Mouse (Mus musculus) liver, embryonic 13.5 days (tissue): ENCODE measurements around the gene Gm17334. TPM values are rescaled to one million over a fixed set of nuclear protein-coding genes. Genes with fewer than 3 reads are reported as not detected.

Source experiments
- ATAC-seq: fragments of 200-750 bp; cut with Nextera tagmentation; 2 replicates; pipeline ENCODE4 v1.8.0; 2017; ENCODE audit warnings: low read depth, mild to moderate bottlenecking, moderate number of reproducible peaks, moderate library complexity
- DNase-seq: peaks from one replicate; pipeline ENCODE4 v3.0.0; 2022
- H3K27ac ChIP-seq: fragments of 300-500 bp; sonication (generic); 2 replicates; pipeline ENCODE4 v1.5.1; 2015; ENCODE audit warnings: moderate library complexity, mild to moderate bottlenecking, inconsistent platforms
- H3K27me3 ChIP-seq: fragments of 300-500 bp; sonication (generic); 2 replicates; pipeline ENCODE4 v1.6.1; 2015; ENCODE audit warnings: mild to moderate bottlenecking, inconsistent platforms
- H3K36me3 ChIP-seq: fragments of 300-500 bp; sonication (generic); 2 replicates; pipeline ENCODE4 v1.6.1; 2015; ENCODE audit warnings: mild to moderate bottlenecking, inconsistent platforms
- H3K4me1 ChIP-seq: fragments of 300-500 bp; sonication (generic); replicated peaks from 2 replicates; pipeline ENCODE4 v1.6.1; 2015; ENCODE audit warnings: inconsistent platforms
- H3K4me2 ChIP-seq: fragments of 300-500 bp; sonication (generic); 2 replicates; pipeline ENCODE4 v1.6.1; 2015; ENCODE audit warnings: inconsistent platforms, mild to moderate bottlenecking, moderate library complexity
- H3K4me3 ChIP-seq: fragments of 300-500 bp; sonication (generic); replicated peaks from 2 replicates; pipeline ENCODE4 v1.5.1; 2015; ENCODE audit warnings: mild to moderate bottlenecking, inconsistent platforms
- H3K9ac ChIP-seq: fragments of 300-500 bp; sonication (generic); 2 replicates; pipeline ENCODE4 v1.6.1; 2015; ENCODE audit warnings: mild to moderate bottlenecking, inconsistent platforms
- H3K9me3 ChIP-seq: fragments of 300-500 bp; sonication (generic); replicated peaks from 2 replicates; pipeline ENCODE4 v1.6.1; 2016; ENCODE audit warnings: inconsistent platforms
- WGBS: fragments of 180-500 bp; shearing (Covaris S2); methylation state at CpG from one replicate; pipeline ENCODE4 v1.1.7; 2015; ENCODE audit not compliant: insufficient replicate concordance; 5-methylcytosine and 5-hydroxymethylcytosine counted together
- polyA plus RNA-seq: library from polyadenylated mRNA; unstranded; fragments of >200 nt; fragmentation: Nextera tagmentation; extraction: Ambion mirVana; gene quantifications from 2 replicates; pipeline ENCODE4 v1.2.1, GENCODE M21; 2015

Gm17334 gene
- not detected in 2 replicates for polyA plus RNA-seq

DNA sequence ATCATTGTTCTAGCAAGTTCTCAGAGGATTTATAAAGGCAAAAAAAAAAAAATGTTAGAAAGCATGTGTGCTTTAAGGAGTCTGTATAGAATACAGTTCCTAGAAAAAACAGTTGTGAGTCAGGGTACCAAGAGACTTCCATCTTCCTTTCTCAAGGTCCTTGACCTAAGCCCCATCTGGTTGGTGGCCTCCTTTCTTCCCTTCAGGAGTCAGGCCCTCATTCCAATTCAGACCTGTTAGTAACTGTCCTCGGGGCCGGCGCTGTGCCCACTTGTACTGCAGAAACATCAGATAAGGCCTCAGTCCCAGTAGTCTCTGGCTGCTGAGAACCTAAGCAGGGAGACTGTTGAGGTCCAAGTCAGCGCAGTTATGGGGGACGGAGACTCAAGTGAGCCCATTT is at the start of gene Gm17334:
TSS of gene Gm17334 (minus strand) at position 101 of the 400 bp plus-strand sequence.
- Histone ChIP-seq H3K27me3 (peaks cover 38% of the 10 kb centered on the region), H3K4me2 (no peak within 1 kb of the TSS), H3K4me3 (no peak within 1 kb of the TSS), H3K36me3 (peaks cover 31% of the 10 kb centered on the region), H3K27ac (no peak within 1 kb of the TSS), H3K9me3 (no peaks in the 10 kb centered on the region), H3K4me1 (peaks cover 31% of the 10 kb centered on the region), H3K9ac (no peak within 1 kb of the TSS)
- 71% methylated on average over 5 of the region's 5 CpGs for WGBS
- DNase-seq (no peak), ATAC-seq (no peak)

GRCm38 (mm10) chr11:53821945-53822338 is 49.0 kb upstream of the Gm17334 start:
- Histone ChIP-seq H3K27me3 (no peaks in the 10 kb centered on the region), H3K4me1 (no peaks in the 10 kb centered on the region; the same call in 1 of the 2 replicates), H3K36me3 (no peaks in the 10 kb centered on the region), H3K9ac (no peak overlapping the region), H3K9me3 (no peaks in the 10 kb centered on the region), H3K4me3 (no peak overlapping the region), H3K4me2 (no peak overlapping the region), H3K27ac (no peak overlapping the region)
- ATAC-seq (no peak), DNase-seq (no peak)
- 67% methylated on average over 3 of the region's 3 CpGs for WGBS

- Histone ChIP-seq H3K36me3 (no peaks in the 10 kb centered on the region), H3K27me3 (no peaks in the 10 kb centered on the region), H3K27ac (no peak overlapping the region), H3K9ac (no peak overlapping the region), H3K4me1 (no peaks in the 10 kb centered on the region; the same call in 1 of the 2 replicates), H3K4me3 (no peak overlapping the region), H3K9me3 (no peaks in the 10 kb centered on the region), H3K4me2 (no peak overlapping the region)
- DNase-seq (no peak), ATAC-seq (no peak)
- 67% methylated on average over 11 of the region's 11 CpGs for WGBS
Measured at GRCm38 (mm10) chr11:53821230-53821944, 48.4 kb upstream of the Gm17334 start.

- no peak for ATAC-seq
- Histone ChIP-seq H3K4me2 (no peak overlapping the region), H3K4me3 (no peak overlapping the region), H3K27me3 (no peaks in the 10 kb centered on the region), H3K9ac (no peak overlapping the region), H3K4me1 (no peaks in the 10 kb centered on the region; the same call in 1 of the 2 replicates), H3K9me3 (no peaks in the 10 kb centered on the region), H3K36me3 (no peaks in the 10 kb centered on the region), H3K27ac (no peak overlapping the region)
- 46% methylated on average over 13 of the region's 13 CpGs for WGBS
- DNase-seq = no peak
Measured at GRCm38 (mm10) chr11:53820516-53821170, 47.7 kb upstream of the Gm17334 start.

DNA sequence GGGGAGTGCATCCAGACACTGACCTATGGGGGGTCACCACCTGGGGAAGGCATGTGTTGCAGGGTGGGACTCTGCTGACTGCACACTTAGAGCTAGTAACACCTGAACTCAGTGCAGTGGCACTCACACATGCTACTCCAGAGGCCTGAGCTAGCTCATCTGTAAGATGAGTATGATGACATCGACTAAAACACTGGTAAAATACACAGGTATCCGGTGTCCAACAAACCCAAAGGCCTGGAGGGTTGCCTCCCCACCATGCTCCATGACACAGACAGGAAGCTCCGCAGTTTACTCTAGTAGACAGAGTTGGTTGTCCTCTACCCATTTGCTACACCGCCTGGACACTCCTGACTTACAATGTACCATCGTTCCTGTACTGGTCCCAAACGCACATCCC is 46.5 kb upstream of the Gm17334 start:
- Histone ChIP-seq H3K27ac (no peak overlapping the region), H3K9ac (no peak overlapping the region), H3K27me3 (no peaks in the 10 kb centered on the region), H3K4me1 (no peaks in the 10 kb centered on the region; the same call in 1 of the 2 replicates), H3K36me3 (no peaks in the 10 kb centered on the region), H3K9me3 (no peaks in the 10 kb centered on the region), H3K4me3 (no peak overlapping the region), H3K4me2 (no peak overlapping the region)
- DNase-seq (no peak), ATAC-seq (no peak)
- whole genome bisulfite sequencing = 83% methylated on average over 6 of the region's 6 CpGs

- 51% methylated on average over 6 of the region's 6 CpGs for WGBS
- DNase-seq (no peak), ATAC-seq (no peak)
- Histone ChIP-seq H3K4me1 (no peaks in the 10 kb centered on the region; the same call in 1 of the 2 replicates), H3K27me3 (no peaks in the 10 kb centered on the region), H3K27ac (no peak overlapping the region), H3K4me2 (no peak overlapping the region), H3K9ac (no peak overlapping the region), H3K36me3 (no peaks in the 10 kb centered on the region), H3K4me3 (no peak overlapping the region), H3K9me3 (no peaks in the 10 kb centered on the region)
Measured at GRCm38 (mm10) chr11:53818794-53819193, 45.8 kb upstream of the Gm17334 start.

GRCm38 (mm10) chr11:53816841-53817375 is 43.9 kb upstream of the Gm17334 start:
- no peak overlapping the region for H3K9ac ChIP-seq
- H3K9me3 ChIP-seq = no peaks in the 10 kb centered on the region
- no peak overlapping the region for H3K4me3 ChIP-seq
- no peaks in the 10 kb centered on the region; the same call in 1 of the 2 replicates for H3K4me1 ChIP-seq
- H3K36me3 ChIP-seq = no peaks in the 10 kb centered on the region
- no peaks in the 10 kb centered on the region for H3K27me3 ChIP-seq
- WGBS = 74% methylated on average over 5 of the region's 5 CpGs
- no peak for ATAC-seq
- no peak overlapping the region for H3K27ac ChIP-seq
- no peak overlapping the region for H3K4me2 ChIP-seq
- no peak for DNase-seq

- ATAC-seq (no peak), DNase-seq (no peak)
- no peaks in the 10 kb centered on the region; the same call in 1 of the 2 replicates for H3K4me1 ChIP-seq
- H3K4me2 ChIP-seq = no peak overlapping the region
- WGBS = 43% methylated on average over 3 of the region's 3 CpGs
- H3K9me3 ChIP-seq = no peaks in the 10 kb centered on the region
- H3K36me3 ChIP-seq = no peaks in the 10 kb centered on the region
- H3K27ac ChIP-seq = no peak overlapping the region
- H3K9ac ChIP-seq = no peak overlapping the region
- H3K4me3 ChIP-seq = no peak overlapping the region
- H3K27me3 ChIP-seq = no peaks in the 10 kb centered on the region
Measured at GRCm38 (mm10) chr11:53814810-53815209, 41.8 kb upstream of the Gm17334 start.

GRCm38 (mm10) chr11:53813001-53813868 is 40.2 kb upstream of the Gm17334 start:
- DNase-seq (no peak), ATAC-seq (no peak)
- Histone ChIP-seq H3K27me3 (no peaks in the 10 kb centered on the region), H3K9me3 (no peaks in the 10 kb centered on the region), H3K4me1 (no peaks in the 10 kb centered on the region; the same call in 1 of the 2 replicates), H3K9ac (no peak overlapping the region), H3K4me2 (no peak overlapping the region), H3K4me3 (no peak overlapping the region), H3K27ac (no peak overlapping the region), H3K36me3 (no peaks in the 10 kb centered on the region)
- 70% methylated on average over 16 of the region's 16 CpGs for WGBS

- ATAC-seq (no peak), DNase-seq (no peak)
- Histone ChIP-seq H3K27me3 (no peaks in the 10 kb centered on the region), H3K9me3 (no peaks in the 10 kb centered on the region), H3K4me3 (no peak overlapping the region), H3K9ac (no peak overlapping the region), H3K27ac (no peak overlapping the region), H3K4me2 (no peak overlapping the region), H3K36me3 (no peaks in the 10 kb centered on the region), H3K4me1 (no peaks in the 10 kb centered on the region; the same call in 1 of the 2 replicates)
- WGBS = 58% methylated on average over 3 of the region's 3 CpGs
Measured at GRCm38 (mm10) chr11:53811312-53811711, 38.3 kb upstream of the Gm17334 start.

GRCm38 (mm10) chr11:53810749-53811148 is 37.8 kb upstream of the Gm17334 start:
- H3K4me3 ChIP-seq = no peak overlapping the region
- H3K4me1 ChIP-seq = peaks cover 2% of the 10 kb centered on the region
- H3K36me3 ChIP-seq = no peaks in the 10 kb centered on the region
- no peaks in the 10 kb centered on the region for H3K27me3 ChIP-seq
- 34% methylated on average over 2 of the region's 2 CpGs for WGBS
- no peak overlapping the region for H3K9ac ChIP-seq
- no peak for DNase-seq
- H3K27ac ChIP-seq = no peak overlapping the region
- H3K9me3 ChIP-seq = no peaks in the 10 kb centered on the region
- no peak for ATAC-seq
- H3K4me2 ChIP-seq = no peak overlapping the region
